Mouse (Mus musculus) liver, adult 2 months (tissue): ENCODE measurements around the gene Rdh5.
A peak's percentile ranks its signal among the peaks of the same experiment; 100 is the strongest.

Experiments used
- CTCF ChIP-seq: fragments of 200-500 bp; IDR thresholded peaks from 2 replicates; pipeline ENCODE4 v1.5.1; 2011; ENCODE audit warnings: low read depth, low read length, control low read depth
- POLR2A ChIP-seq: fragments of 200-500 bp; IDR thresholded peaks from 2 replicates; pipeline ENCODE4 v1.6.1; 2011; ENCODE audit warnings: low read length, control low read depth; ENCODE audit not compliant: insufficient read depth; ENCODE audit errors: extremely low read depth

DNA sequence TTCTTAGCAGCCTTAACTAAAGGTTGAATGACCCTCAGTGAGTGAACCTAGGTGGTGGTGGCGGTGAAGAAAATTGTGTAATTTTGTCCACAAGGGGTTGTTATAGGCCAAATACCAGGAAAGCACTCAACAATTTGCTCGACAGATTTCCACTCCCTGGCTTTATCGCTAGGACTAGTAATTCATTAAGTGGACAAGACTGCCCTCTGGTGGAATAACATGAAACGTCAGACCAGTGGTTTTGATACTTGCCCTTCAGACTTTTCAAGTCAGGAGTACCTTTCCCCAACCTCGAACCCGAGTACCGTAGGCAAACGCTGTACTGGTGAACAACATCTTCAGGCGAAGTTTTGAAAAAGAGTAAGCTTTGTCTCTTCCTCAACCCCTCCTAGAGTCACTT lies 27.3 kb downstream of the Rdh5 start:
- TF ChIP-seq CTCF, result peak; percentile 49
- no peak for TF ChIP-seq POLR2A
